Mouse (Mus musculus) heart, adult 2 months (tissue): ENCODE measurements around the gene Tpsb2.

Experiments used
- CTCF ChIP-seq: fragments of 200-600 bp; IDR thresholded peaks from 2 replicates; pipeline ENCODE4 v1.8.1; 2022; ENCODE audit warnings: antibody characterized with exemption, mild to moderate bottlenecking, moderate library complexity
- POLR2A ChIP-seq: fragments of 200-500 bp; IDR thresholded peaks from 2 replicates; pipeline ENCODE4 v1.6.1; 2011; ENCODE audit warnings: mild to moderate bottlenecking, low read depth, low read length, control low read depth; ENCODE audit not compliant: insufficient read depth

GRCm38 (mm10) chr17:25394526-25394925, 28.4 kb downstream of the Tpsb2 start:
- TF ChIP-seq POLR2A (no peak), CTCF (no peak)
